Mouse (Mus musculus): ENCODE measurements at regions not wholly inside any gene's neighbourhood (a gene's known extent, or its start where the extent isn't known, plus 50 kb on each side); places are given as distances from the start of the nearest gene placed in this dataset.
"Not testable (repeated sequence)": the region's sequence is repeated elsewhere in the genome, so short reads cannot be mapped to it uniquely, and the experiment has no call there.

GRCm38 (mm10) chr10:55485396-55486025, 621.2 kb upstream of the Msl3l2 start:
- not testable (repeated sequence) for DNase-seq (ENCODE audit: low spot score); H3K4me3 ChIP-seq (ENCODE audit: low read depth, low read length); H3K4me2 ChIP-seq (ENCODE audit: low read depth, low read length, poor library complexity, severe bottlenecking); H3K36me3 ChIP-seq (ENCODE audit: insufficient read depth, low read length); ATAC-seq (ENCODE audit: low FRiP score); H3K9me3 ChIP-seq (ENCODE audit: low read length); H3K4me1 ChIP-seq (ENCODE audit: insufficient read depth, low read length); H3K9ac ChIP-seq (replicated peaks; ENCODE audit: low read length, poor library complexity, severe bottlenecking); H3K27me3 ChIP-seq (ENCODE audit: insufficient read depth, low read length); H3K27ac ChIP-seq (ENCODE audit: low read depth, low read length)
- 79% methylated on average over 3 of the region's 3 CpGs for WGBS

- no peaks in the 10 kb centered on the region for H3K36me3 ChIP-seq (ENCODE audit: insufficient read depth, low read length)
- H3K4me1 ChIP-seq (ENCODE audit: insufficient read depth, low read length), result no peaks in the 10 kb centered on the region
- no peak overlapping the region for H3K9ac ChIP-seq (replicated peaks; ENCODE audit: low read length, poor library complexity, severe bottlenecking)
- no peaks in the 10 kb centered on the region for H3K9me3 ChIP-seq (ENCODE audit: low read length)
- H3K27me3 ChIP-seq (ENCODE audit: insufficient read depth, low read length), result no peaks in the 10 kb centered on the region
- WGBS, result 88% methylated on average over 1 of the region's 1 CpGs
- H3K27ac ChIP-seq (ENCODE audit: low read depth, low read length), result no peak overlapping the region
- no peak for DNase-seq (ENCODE audit: low spot score)
- no peak overlapping the region for H3K4me2 ChIP-seq (ENCODE audit: low read depth, low read length, poor library complexity, severe bottlenecking)
- TF ChIP-seq CTCF (IDR thresholded peaks at IDR 0.05), result no peak
- ATAC-seq (ENCODE audit: low FRiP score), result no peak
- H3K4me3 ChIP-seq (ENCODE audit: low read depth, low read length), result no peak overlapping the region
Observed at GRCm38 (mm10) chr10:55522706-55523105, 584.0 kb upstream of the Msl3l2 start.

- no peaks in the 10 kb centered on the region for H3K4me1 ChIP-seq (ENCODE audit: insufficient read depth, low read length)
- no peaks in the 10 kb centered on the region for H3K27me3 ChIP-seq (ENCODE audit: insufficient read depth, low read length)
- H3K36me3 ChIP-seq (ENCODE audit: insufficient read depth, low read length), result no peaks in the 10 kb centered on the region
- no peak for DNase-seq (ENCODE audit: low spot score)
- no peak overlapping the region for H3K27ac ChIP-seq (ENCODE audit: low read depth, low read length)
- no peak overlapping the region for H3K9ac ChIP-seq (replicated peaks; ENCODE audit: low read length, poor library complexity, severe bottlenecking)
- no peaks in the 10 kb centered on the region for H3K9me3 ChIP-seq (ENCODE audit: low read length)
- H3K4me2 ChIP-seq (ENCODE audit: low read depth, low read length, poor library complexity, severe bottlenecking), result no peak overlapping the region
- no peak for ATAC-seq (ENCODE audit: low FRiP score)
- no peak overlapping the region for H3K4me3 ChIP-seq (ENCODE audit: low read depth, low read length)
- TF ChIP-seq CTCF (IDR thresholded peaks at IDR 0.05), result no peak
Observed at GRCm38 (mm10) chr10:55537410-55537809, 569.3 kb upstream of the Msl3l2 start.

GRCm38 (mm10) chr10:55546441-55547430, 560.0 kb upstream of the Msl3l2 start:
- Histone ChIP-seq H3K36me3 (ENCODE audit: insufficient read depth, low read length) (no peaks in the 10 kb centered on the region), H3K4me2 (ENCODE audit: low read depth, low read length, poor library complexity, severe bottlenecking) (no peak overlapping the region), H3K27me3 (ENCODE audit: insufficient read depth, low read length) (no peaks in the 10 kb centered on the region), H3K9ac (replicated peaks; ENCODE audit: low read length, poor library complexity, severe bottlenecking) (no peak overlapping the region), H3K27ac (ENCODE audit: low read depth, low read length) (no peak overlapping the region), H3K9me3 (ENCODE audit: low read length) (no peaks in the 10 kb centered on the region), H3K4me1 (ENCODE audit: insufficient read depth, low read length) (no peaks in the 10 kb centered on the region), H3K4me3 (ENCODE audit: low read depth, low read length) (no peak overlapping the region)
- DNase-seq (ENCODE audit: low spot score) (no peak), ATAC-seq (ENCODE audit: low FRiP score) (no peak)
- TF ChIP-seq CTCF (IDR thresholded peaks at IDR 0.05), result no peak
- 83% methylated on average over 6 of the region's 6 CpGs for WGBS

- no peaks in the 10 kb centered on the region for H3K36me3 ChIP-seq (ENCODE audit: insufficient read depth, low read length)
- no peaks in the 10 kb centered on the region for H3K4me1 ChIP-seq (ENCODE audit: insufficient read depth, low read length)
- DNase-seq (ENCODE audit: low spot score) (no peak), ATAC-seq (ENCODE audit: low FRiP score) (no peak)
- no peaks in the 10 kb centered on the region for H3K9me3 ChIP-seq (ENCODE audit: low read length)
- no peak overlapping the region for H3K9ac ChIP-seq (replicated peaks; ENCODE audit: low read length, poor library complexity, severe bottlenecking)
- no peak overlapping the region for H3K27ac ChIP-seq (ENCODE audit: low read depth, low read length)
- no peak overlapping the region for H3K4me3 ChIP-seq (ENCODE audit: low read depth, low read length)
- no peak for TF ChIP-seq CTCF (IDR thresholded peaks at IDR 0.05)
- no peak overlapping the region for H3K4me2 ChIP-seq (ENCODE audit: low read depth, low read length, poor library complexity, severe bottlenecking)
- no peaks in the 10 kb centered on the region for H3K27me3 ChIP-seq (ENCODE audit: insufficient read depth, low read length)
Observed at GRCm38 (mm10) chr10:55564961-55565360, 541.8 kb upstream of the Msl3l2 start.

GRCm38 (mm10) chr10:55572689-55573088, 534.0 kb upstream of the Msl3l2 start:
- no peak overlapping the region for H3K9ac ChIP-seq (replicated peaks; ENCODE audit: low read length, poor library complexity, severe bottlenecking)
- no peak for ATAC-seq (ENCODE audit: low FRiP score)
- DNase-seq (ENCODE audit: low spot score), result no peak
- H3K27ac ChIP-seq (ENCODE audit: low read depth, low read length), result no peak overlapping the region
- TF ChIP-seq CTCF (IDR thresholded peaks at IDR 0.05), result no peak
- WGBS, result 97% methylated on average over 1 of the region's 1 CpGs
- no peaks in the 10 kb centered on the region for H3K36me3 ChIP-seq (ENCODE audit: insufficient read depth, low read length)
- no peaks in the 10 kb centered on the region for H3K4me1 ChIP-seq (ENCODE audit: insufficient read depth, low read length)
- H3K4me2 ChIP-seq (ENCODE audit: low read depth, low read length, poor library complexity, severe bottlenecking), result no peak overlapping the region
- no peaks in the 10 kb centered on the region for H3K27me3 ChIP-seq (ENCODE audit: insufficient read depth, low read length)
- H3K9me3 ChIP-seq (ENCODE audit: low read length), result no peaks in the 10 kb centered on the region
- no peak overlapping the region for H3K4me3 ChIP-seq (ENCODE audit: low read depth, low read length)

Data from midbrain, postnatal 0 days (tissue).